Mouse (Mus musculus) thymus, postnatal 36 days (tissue): Measurements from ENCODE around the gene Znrf2.
"Not testable (repeated sequence)": the region's sequence is repeated elsewhere in the genome, so short reads cannot be mapped to it uniquely, and the experiment has no call there.

Experiments
- DNase-seq, 2 experiments: peaks; one replicate each; pipeline ENCODE4 v3.0.0; 2022; ENCODE audit warnings: mixed read lengths in 2 of 2

The Znrf2 gene

DNA sequence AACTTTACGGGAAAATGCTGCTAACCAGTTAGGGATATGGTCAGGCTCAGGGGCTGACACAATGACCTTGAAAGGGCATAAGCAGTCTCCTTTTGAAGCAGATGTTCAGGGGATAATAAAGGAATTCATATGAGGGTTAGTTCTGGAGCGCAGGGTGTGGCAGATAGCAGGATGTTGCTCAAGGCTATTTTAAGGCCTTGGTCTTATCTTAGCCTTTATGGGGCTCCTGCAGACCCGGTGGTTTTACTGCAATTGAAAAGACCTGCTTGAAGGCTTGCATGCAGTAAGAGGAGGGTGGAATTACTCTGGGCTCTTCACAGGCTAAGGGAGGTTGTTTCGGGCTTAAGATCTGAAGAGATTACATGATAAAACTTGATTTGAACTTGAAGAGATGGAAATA lies 35.1 kb downstream of the Znrf2 start:
- no peak for DNase-seq

DNA sequence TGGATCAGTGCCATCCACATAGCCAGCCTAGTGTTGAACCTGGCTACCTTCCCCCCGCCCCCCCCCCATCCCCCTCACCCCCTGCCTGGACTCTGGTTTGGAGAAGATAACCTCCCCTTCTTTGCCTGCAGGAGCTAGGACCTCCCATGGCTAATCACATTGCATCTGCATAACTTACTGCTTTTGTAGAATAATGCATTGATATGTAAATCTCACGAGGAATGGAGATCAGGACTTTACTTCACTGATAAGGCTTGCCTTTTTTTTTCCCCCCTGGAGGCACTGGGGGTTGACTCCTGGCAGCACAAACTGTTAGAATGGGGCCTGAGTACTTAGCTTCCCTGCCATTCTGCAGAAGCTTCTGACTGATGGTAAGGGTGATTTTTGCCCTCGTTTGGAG lies 36.0 kb downstream of the Znrf2 start:
- DNase-seq: no peak

DNA sequence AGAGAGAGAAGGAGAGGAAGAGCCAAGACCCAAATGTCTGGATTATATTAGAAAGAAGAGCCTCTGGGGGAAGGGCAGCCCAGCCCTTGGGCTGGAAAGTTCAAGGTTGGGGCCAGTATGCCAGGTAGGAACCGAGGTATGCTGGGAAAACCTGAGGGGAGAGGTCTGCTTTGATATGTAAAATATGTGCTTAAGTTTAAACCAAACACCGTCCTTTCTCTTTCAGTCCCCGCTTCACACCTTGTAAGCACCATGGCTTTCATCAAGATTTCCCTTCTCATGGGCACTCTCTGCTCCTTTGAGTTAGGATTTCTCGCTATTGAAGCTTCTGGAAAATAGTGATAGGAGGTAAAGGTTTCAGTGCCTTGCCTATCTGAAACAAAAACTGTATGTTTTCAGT lies 38.1 kb downstream of the Znrf2 start:
- DNase-seq: no peak

DNA sequence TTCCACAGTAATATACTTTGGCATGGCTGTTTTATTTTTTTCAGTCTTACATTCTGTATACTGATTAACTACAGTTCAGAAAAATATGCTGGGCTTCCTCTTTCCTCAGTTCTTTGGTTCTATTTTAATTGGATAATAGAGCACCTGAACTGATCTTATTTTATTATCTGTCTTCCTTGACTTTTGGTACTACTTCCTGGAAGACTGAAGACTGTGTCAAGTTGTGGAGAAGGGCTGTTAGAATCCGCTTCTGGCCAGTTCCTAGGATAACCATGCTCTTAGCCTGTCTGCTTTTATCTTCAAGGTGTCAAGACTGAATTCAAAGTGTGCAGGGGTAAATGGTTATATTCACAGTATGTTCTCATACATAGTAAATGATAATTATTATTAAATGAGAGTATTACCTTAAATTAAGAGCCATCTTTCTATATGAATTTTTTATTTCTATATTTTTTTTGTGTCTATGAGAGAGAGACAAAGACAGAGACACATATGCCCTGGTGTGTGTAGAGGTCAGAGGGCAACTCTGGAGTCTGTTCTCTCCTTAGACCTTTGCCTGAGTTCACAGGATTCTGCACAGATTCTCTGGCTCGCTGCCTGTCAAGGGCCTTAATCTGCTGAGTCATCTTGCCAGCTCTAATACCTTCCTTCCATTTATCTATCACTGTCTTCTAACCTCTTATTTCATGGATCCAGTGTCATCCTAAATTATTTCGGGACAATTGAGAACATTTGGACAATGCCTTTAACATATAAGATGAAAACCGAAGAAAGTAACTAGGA lies 39.3 kb downstream of the Znrf2 start:
- no peak for DNase-seq

DNA sequence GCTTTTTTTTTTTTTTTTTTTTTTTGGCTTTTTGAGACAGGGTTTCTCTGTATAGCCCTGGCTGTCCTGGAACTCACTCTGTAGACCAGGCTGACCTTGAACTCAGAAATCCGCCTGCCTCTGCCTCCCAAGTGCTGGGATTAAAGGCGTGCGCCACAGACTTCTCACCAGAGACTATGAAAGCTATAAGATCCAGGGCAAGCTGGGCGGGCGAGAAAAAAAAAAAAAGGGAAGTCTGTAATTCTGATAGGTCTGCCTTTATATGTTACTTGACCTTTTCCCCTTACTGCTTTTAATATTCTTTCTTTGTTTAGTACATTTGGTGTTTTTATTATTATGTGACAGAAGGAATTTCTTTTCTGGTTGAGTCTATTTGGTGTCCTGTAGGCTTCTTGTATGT lies 42.4 kb downstream of the Znrf2 start:
- DNase-seq: not testable (repeated sequence)

DNA sequence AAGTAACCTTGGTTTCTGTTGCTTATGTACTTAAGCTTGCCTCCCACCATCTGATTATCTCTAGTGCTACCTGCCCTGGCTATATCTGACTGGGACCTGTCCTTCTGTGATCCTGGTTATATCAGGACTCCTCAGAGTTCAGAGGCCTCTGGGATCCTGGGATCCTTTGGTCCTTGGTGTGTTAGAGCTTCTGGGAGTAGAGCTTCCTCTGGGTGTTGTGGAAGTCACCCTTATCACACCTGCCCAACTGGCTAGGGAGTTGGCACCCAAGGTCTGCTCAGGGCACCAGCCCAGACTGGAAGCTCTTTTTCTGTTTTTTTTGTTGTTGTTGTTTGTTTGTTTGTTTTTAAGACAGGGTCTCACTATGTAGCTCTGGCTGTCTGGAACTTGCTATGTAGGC lies 43.5 kb downstream of the Znrf2 start:
- no peak for DNase-seq

DNA sequence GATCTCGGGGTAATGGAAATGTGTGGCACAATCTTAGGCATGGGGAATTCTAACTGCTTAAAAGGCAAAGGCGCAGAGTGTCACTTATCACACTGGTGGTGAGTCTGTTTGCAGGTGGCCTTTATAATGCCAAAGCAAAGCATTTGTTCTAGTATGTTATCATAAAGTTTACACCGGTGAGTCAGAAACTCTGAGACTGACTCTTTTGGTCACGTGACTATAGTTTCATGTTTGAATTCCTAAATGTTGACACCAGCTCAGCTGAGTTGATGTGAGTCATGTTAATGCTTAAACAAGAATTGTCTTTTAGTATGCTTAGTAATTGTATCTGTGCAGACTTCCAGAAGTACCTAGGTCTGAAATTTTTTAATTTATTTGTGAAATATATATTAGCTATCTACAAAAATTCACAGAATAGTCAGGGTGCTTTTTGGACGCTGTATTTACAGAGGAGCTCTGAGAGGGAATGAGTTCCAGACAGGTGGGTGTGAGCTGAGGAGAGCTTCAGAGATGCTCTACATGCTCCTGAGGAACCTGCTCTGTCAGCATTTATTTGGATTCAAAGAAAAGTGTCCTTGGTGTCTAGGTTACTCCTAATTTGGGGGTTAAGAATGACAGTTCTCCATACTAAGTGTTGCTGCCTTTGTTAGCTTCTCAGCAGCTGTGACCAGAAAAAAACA lies 50.2 kb downstream of the Znrf2 start:
- DNase-seq: no peak

DNA sequence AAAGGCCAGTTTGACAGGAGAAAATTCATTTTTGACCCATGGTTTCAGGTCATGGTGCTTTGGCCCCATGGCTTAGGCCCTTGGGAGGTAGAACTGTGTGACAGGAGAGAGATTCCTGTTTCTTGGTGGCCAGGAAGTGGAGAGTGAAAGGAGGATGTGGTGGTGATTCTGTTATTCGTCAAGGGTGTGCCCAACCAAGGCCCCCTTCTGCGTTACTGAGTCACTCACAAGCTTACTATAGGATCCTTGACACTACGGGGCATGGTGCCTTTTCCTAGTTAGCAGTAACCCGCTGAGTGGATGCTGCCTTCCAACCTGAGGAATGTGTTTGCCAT lies 50.7 kb downstream of the Znrf2 start:
- no peak for DNase-seq

DNA sequence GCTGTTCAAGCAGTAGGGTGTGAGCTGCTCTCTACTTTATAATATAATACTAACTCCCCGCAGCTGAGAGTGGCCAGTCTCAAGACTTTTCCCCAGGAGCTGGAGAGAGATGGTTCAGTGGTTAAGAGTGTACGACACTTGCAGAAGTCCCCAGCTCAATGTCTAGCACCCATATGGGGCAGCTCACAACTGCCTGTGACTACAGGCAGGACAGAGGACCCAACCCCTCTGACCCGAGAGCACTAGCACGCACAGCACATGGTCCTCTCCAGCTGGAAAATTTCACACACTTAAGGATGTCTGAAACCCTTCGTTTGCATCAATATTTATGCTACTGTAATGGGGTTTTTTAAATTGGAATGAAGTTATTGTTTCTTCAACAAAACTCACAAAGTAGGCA lies 56.3 kb downstream of the Znrf2 start:
- DNase-seq: no peak

DNA sequence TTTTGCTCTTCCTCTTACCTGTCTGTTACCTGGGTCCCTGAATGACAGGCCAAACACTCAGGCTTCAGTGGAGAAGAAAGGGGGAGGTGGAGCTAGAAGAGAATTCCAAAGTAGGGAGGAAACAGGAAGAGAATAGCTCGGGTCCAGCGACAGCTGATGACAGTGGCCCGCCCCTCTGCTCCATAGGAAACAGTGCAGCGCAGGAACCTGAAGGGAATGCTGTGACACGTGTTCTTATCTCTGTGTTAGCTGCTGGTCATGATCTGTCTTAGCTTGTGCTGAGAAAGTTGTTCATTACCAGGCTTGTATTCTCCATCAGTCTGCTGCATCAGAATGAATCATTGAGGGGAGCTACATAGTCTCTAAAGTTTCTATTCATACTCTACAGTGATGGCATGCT lies 60.1 kb downstream of the Znrf2 start:
- DNase-seq: no peak

DNA sequence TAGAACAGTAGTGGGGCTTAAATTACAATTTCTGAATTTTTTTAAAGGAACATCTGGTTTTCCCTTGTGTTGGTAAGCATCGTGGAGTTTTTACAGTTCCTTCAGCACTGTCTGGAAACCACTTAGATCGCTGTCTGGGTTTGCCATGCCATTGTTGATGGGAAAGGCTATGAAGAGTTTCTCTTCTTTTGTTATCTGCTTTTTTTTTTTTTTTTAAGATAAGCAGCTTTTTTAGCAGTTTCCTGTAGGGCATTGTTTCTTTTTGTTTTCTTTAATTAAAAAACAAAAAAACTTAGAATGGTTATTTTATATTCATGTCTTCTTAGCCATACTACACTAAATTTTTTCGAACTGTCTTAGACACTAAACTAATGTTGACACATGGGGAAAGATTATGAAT lies 60.9 kb downstream of the Znrf2 start:
- no peak for DNase-seq

DNA sequence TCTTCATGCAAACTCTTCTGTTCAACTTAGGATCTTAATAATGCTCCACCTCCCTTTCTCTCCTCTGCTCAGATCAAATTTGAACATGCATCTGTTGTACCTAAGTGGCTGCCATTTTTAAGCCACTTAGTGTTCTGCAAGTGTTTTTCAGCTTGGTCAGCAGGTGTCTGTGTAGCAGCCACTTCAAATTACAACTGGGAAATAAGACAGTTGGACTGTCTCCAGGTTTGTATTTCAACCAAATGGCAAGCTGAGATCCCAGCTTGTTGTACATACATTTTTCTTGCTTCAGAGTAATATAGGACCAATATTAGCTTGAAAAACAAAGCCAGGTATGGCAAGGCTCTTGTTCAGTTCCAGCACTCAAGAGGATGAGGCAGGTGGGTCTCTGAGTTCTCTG lies 61.8 kb downstream of the Znrf2 start:
- no peak for DNase-seq

DNA sequence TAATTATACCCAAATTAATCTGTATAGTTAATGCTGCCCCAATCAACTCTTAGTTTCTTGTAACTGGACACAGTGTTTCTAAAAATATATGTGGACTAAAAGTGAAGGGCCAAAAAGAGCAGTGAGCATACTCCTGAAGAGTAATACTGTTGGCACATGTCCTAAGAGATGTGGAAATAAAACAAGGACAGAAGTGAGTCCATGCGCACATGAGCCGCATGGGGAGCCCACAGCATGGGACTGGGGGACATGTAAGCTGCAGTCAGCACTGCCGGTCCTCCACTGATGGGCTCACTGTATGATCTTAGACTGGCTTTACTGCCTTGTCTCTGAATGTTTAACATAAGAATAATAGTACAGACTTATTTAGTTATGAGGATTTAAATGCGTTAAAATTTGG lies 63.4 kb downstream of the Znrf2 start:
- DNase-seq: no peak

DNA sequence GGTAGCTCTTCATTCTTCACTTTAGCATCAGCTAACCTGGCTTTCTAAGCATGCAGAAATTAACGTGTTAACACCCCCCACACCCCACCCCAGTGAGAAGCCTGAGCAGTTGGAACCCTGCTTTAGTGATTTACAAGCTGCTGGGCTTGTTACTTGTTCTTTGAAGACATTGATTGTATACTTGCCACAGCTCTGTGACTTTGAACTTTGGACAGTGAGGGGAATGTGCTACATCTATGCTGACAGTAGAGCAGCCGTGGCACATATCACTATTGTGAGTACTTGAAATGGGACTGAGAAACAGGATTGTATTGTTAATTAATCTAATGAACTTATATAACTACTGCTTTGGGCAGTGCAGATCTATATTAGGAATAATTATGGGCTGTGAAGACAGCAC lies 66.7 kb downstream of the Znrf2 start:
- DNase-seq: no peak

DNA sequence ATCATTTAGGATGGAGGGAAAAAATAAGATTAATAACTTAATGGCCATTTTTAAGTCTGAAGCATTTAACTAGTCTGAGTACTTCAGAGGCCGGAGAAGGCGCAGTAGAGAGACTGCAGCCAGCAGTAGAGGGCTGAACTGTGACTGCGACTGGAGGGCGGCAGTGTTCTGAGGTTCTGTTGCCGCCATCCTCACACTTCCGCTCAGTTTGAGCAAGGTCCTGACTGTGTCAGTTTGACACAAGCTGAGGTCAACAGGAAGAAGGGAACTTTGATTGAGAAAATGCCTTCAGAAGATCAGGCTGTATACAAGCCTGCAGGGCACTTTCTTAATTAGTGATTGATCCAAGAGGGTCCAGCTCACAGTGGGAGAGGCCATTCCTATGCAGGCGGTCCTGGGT lies 69.5 kb downstream of the Znrf2 start:
- no peak for DNase-seq

DNA sequence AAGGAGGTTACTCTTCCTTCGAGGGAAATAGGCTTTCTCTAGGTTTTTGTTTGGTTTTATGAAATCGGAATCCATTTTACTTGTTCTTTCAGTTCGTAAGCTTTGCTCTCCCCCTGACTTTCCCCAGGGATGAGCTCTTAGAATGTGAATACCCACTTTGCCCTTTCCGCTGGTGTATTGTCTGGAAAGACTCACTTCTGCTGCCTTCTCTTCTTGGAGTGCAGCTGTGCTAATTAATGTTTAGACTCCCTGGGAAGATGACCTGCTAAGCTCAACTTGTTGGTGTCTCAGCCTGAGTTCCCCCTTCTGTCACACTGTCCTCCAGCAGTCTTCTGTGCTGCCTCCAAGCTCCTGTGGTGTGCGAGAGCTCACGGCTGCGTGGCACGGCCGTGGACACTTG lies 73.5 kb downstream of the Znrf2 start:
- DNase-seq: no peak

DNA sequence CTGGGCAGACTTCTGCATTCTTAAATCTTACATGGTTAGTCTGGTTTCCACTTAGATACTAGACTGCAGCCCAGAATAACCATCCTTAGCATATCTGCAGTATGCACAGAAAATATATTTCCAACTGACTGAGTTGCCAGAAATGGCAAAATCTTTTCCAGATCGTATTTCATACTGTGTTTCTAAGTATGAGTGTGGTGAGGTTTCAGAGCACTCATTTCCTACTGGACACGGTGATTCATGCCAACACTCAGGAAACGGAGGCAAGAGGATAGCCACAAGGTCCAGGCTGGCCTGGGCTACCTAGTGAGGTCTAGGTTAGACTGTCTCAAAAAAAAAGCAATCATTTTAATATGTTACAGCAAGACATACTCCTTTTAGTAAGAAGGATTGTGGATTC lies 74.7 kb downstream of the Znrf2 start:
- DNase-seq: no peak

DNA sequence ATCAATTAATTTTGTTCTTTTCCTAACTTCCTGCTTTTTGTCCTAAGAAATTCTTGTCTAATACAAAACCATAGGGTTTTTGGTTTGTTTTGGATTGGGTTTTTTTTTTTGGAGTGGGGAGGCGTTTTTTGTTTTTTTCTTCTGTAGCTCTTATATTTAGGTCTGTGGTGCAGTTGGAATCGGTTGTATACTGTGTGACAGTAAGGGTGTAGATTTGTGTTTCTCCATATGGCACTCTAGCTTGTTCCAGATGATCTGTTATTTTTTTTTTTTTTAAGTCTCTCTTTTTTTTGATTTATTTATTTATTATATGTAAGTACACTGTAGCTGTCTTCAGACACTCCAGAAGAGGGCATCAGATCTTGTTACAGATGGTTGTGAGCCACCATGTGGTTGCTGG lies 83.5 kb downstream of the Znrf2 start:
- DNase-seq: no peak

DNA sequence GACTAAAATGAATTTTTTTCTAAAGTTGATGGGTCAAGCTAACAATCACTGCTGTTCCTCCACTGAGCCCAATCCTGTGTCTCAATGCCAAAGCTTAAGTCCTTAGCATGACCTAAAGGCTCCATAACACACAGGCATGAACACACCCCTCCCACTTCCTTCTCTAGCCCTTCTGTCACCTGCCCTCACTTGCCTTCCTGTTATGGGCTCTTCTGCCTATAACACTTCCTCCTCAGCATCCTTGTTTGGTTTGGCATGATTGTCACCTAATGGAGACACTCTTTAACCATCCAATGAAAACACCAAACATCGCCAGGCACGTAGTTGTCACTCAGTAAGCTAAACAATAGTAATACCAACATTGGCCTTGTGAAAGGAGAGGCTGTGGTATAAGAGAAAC lies 85.8 kb downstream of the Znrf2 start:
- DNase-seq: no peak

DNA sequence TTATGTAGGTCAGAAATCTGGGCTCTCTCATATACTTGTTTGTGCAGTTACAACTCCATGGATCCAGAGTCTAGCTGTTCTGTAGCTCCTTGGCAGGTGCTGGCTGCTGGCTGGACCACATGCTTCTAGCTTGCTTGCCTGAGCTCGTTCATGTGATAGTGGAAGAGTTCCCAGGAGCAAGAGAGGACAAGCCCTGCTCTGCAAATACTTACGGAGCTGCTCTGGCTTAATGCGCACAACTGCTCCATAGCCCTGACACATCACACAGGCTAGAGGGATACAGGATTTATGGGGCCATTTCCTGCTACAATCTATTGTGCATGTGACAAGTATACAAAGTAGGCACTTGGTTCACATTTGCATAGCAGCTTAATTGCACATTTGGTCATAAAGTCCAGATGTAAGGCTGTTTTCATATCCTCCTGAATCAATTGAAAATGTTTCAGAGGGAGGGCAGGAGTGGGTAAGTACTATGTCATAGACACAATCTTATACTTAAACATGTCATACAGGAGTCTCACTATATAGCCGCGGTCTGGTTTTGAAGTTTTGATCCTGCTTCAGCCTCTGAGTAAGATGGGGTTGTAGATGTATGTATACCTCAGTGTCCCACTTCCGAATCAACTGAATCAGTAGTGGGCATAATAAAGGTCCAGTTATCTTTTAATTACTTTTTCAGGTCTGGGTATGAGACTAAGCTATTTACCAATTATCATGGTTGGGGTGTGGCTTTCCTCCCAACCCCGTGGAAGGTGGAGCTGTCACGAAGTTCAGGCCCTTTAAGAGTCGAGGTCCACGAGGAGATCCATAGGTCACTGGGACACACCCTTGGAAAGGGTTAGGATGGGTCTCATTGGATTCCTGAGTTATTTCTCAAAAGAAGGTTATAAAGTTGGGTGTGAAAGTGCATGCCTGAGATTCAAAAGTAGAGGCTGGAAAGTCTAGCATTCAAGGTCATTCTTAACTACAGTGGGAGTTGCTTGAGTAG lies 89.6 kb downstream of the Znrf2 start:
- no peak for DNase-seq

DNA sequence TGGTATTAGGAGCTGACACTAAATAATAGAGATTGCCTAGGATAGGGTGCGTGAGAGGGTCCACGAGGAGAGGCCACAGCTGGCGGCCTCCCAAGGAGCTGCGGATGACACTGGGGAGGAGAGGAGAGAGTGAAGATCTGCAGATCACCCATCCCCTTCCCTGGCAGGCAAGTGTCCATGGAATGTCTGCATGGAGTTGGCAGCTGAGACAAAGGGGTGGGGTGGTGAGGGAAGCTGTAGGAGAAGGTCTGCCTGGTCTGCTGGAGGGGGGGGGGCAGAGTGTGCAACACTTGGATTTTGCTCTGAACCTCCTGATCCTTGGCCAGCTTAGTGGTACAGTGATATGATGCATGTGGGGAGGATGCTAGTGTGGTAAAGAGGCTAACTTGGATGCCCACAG lies 98.3 kb downstream of the Znrf2 start:
- DNase-seq: no peak

DNA sequence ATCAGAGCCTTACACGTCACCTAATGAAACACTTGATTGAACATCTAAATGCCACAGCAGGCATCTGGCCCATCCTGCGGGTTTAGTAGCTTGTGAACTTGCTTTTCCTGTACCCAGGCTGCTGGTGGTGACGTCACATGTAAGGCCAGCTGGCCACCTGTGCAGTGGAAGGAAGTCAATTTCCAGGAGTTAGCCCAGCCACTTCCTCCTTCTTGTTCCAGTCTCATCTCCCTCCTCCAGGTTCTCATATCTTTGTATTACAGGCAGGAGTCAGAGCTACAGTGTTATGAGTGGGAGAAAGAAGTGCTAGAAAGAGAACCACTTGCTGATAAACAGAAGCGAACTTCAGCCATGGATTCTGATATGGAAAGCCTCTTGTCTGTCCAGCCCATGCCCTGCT lies 99.4 kb downstream of the Znrf2 start:
- peak in 1 of 2 experiments; percentile 41 for DNase-seq

DNA sequence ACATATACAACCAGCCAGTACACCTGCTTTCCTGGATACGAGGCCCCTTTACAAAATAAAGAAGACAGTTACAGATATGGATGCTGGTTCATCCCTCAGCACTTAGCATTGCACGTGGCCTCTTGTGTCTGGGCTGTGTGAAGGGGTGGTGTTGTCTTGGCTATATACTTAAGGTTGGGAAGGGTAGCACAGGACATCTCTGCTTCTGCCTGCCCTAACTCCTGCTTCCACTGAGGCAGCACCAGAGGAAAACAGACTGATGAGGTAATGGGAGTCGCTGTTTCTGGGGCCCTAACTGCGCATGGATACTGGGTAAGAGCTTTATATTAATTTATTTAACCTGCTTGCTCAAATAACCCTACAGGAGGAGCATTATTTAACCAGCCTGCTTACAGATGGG lies 100.2 kb downstream of the Znrf2 start:
- DNase-seq: no peak

DNA sequence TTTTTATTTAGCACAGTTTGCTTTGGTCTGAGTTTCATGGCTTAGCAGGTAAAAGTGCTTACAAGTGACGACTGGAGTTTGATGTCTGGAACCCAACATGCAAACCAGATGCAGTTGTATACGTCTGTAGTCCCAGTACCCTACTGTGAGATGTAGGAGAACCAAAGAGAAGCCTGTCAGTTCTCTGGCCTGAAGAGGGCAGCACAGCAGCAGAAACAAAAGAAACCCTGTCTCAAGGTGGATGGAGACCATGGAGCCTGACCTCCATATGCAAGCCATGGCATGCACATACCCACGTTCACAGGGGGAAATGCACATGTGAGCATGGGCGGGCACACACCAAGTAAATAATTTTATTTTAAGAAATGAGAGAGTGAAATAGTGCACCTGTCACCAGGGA lies 100.8 kb downstream of the Znrf2 start:
- DNase-seq: peak; percentile 55 to 56
